Mouse (Mus musculus): ENCODE measurements at regions not wholly inside any gene's neighbourhood (a gene's known extent, or its start where the extent isn't known, plus 50 kb on each side); places are given as distances from the start of the nearest gene placed in this dataset.

- no peak for TF ChIP-seq CTCF (IDR thresholded peaks at IDR 0.05; ENCODE audit: low read depth, low read length)
- TF ChIP-seq GATA1 (IDR thresholded peaks at IDR 0.05; ENCODE audit: borderline replicate concordance, low read length) = no peak
Measured at GRCm38 (mm10) chr13:31400401-31400800, 155.5 kb upstream of the Foxq1 start.
